Mouse (Mus musculus): Measurements from ENCODE around the gene Sec24a.

DNA sequence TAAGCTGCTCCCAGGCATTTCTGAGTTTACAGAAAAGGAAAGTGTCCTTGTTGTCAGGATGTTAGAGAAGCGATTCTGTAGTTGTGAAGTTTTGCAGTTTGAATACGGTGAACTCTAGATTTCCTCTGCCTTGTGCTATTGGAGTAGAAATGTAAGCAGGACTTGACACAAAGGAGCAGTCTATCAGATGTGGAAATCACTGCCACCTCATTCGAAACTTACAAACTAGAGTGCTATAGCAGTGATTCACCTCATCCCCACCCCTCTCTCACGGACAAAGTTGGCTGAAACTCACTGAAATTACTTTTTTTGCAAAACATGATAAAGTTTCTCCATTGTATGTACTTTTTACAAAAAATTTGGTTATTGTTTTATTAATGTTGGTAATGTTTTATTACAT is 1.4 kb upstream of the Sec24a start:
- TF ChIP-seq E2F4 (IDR thresholded peaks at IDR 0.05; ENCODE audit: insufficient read depth) = no peak
- TF ChIP-seq POLR2A (IDR thresholded peaks at IDR 0.05; ENCODE audit: insufficient read length, low read depth) = no peak
- no peak for TF ChIP-seq USF1 (IDR thresholded peaks at IDR 0.05; ENCODE audit: low read depth)
- TF ChIP-seq MYOD1 (IDR thresholded peaks at IDR 0.05; ENCODE audit: control insufficient read depth in 1 of 3, insufficient read length in 2 of 3, low read depth in 2 of 3) = no peak
- no peak for TF ChIP-seq TCF12 (IDR thresholded peaks at IDR 0.05; ENCODE audit: insufficient read depth, poor library complexity, severe bottlenecking)
- no peak for TF ChIP-seq TCF3 (IDR thresholded peaks at IDR 0.05; ENCODE audit: insufficient read length, low read depth)
- TF ChIP-seq CEBPB (IDR thresholded peaks at IDR 0.05; ENCODE audit: insufficient read depth, poor library complexity, severe bottlenecking) = no peak
- TF ChIP-seq MAX (IDR thresholded peaks at IDR 0.05; ENCODE audit: low read depth) = no peak
- TF ChIP-seq MYOG (IDR thresholded peaks at IDR 0.05; ENCODE audit: control insufficient read depth in 1 of 3, insufficient read depth in 1 of 3, insufficient read length in 2 of 3, low read depth in 2 of 3) = no peak
- no peak for TF ChIP-seq POLR2AphosphoS2 (IDR thresholded peaks at IDR 0.05; ENCODE audit: insufficient read length, low read depth)
